Mouse (Mus musculus): ENCODE results near the gene Gm6377. TPM values are rescaled to one million over a fixed set of nuclear protein-coding genes. Genes with fewer than 3 reads are reported as not detected.

Gene Gm6377
- not detected for total RNA-seq (2022)

DNA sequence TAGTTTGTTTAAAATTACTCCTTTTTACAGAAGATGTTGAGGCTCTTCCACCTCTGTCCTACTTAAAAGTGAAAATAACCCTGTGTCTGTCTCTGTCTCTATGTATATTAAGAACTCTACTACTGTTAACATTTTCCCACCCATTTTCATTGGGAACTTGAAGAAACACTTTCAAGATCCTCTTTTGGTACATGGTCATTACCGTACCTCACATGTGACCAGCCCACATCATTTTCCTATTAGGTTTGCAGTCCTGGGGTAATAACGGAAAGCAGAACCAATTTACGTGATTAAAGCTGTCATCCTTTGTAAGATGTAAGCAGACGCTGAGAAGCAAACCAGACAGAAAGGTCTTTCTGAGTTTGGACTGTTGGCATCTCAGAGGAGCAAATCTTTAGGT lies at the start of gene Gm6377:
Gene Gm6377, plus strand, starts transcription at position 289 of the 400 bp plus-strand sequence.
- no peak for DNase-seq (ENCODE audit: low spot score in 2 of 2)

DNA sequence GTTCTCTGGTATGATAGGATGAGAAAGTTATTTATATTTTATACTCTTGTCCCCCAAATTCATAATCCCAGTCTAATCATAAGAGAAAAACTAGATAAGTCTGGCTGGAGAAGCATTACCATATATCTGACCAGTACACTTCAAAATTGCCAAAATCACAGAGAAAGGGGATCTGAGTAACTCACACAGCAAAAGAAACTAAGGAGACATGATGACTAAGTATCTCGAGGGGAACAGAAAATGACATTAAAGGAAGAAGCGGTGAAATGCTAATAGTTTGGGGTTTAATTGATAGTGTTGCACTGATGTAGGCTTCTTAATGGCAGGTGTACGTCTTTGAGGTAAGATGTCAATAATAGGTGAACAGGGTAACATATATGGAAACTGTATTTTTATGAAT lies 49.4 kb upstream of the Gm6377 start:
- no peak for DNase-seq (ENCODE audit: low spot score in 2 of 2)

DNA sequence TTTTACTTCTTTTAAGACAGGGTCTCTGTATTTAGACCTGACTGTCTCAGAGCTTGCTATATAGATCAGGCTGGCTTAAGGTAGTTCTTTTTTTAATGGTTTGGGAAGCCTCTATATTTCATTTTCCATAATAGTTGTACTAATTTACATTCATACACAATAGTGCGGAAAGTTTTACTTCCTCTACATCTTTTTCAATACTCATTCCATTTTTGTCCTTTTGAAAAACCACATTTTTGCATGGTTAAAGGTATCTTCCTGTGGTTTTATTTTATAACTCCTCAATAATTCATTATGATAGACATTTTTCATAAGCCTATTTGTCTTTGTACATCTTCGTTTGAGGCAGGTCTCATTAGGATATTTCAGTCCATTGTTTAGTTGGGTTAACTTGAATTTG lies 45.3 kb upstream of the Gm6377 start:
- no peak for DNase-seq (ENCODE audit: low spot score in 2 of 2)

DNA sequence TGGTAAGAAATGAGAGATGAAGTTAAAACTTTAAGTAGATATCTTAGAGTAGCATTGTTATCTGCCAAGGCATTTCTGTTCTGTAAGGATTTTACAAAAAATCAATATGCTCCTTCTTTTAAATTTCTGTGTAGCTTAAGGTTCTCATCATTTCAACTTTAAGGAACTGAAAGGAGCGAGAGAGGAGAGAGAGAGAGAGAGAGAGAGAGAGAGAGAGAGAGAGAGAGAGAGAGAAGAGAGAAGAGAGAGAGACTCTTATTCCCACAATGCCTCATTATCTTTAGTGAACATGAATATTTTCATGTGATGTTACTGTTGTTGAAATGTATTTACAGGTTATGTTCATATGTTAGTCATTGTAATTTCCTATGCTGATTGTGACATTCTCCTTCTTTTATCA lies 36.2 kb upstream of the Gm6377 start:
- DNase-seq (ENCODE audit: low spot score in 2 of 2): no peak

DNA sequence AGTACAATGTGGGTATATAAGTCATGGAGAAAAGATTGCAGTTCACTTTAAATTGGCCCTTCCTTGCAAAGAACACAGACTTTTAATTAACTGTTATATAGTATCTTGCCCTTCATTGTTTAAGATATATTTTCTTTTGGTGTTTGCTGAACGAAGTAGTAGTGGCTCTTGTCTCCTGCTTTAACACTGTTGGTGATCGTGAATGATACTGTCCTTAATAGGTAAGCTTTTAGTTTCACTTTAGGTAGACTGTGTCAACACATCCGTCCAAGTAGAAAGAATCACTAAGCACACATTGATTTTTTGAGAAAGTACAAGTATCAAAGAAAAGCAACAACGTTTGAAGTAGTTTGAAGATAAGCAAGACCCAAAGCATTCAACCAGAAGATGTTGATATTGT lies 35.7 kb upstream of the Gm6377 start:
- DNase-seq (ENCODE audit: low spot score in 2 of 2): no peak

DNA sequence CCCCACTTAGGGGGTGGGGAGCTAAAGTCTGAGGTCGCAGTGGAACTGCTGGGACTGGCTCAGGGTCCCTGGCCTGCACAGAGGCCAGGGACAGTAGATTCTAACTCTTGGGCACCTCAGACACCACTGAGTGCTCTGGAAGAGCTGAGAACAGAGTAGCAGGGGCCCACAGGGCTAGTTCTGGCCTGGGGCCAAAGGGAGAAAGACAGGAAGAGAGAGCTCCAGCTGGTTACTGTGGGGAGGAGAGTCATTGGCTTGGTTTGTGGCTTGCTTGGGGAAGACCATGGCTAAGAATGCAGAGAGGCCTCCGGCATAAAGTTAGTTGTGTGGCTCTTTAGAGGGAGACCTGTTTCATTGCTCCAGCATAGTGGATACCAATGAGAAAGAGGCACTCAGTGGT lies 21.5 kb upstream of the Gm6377 start:
- DNase-seq (ENCODE audit: low spot score in 2 of 2): no peak

DNA sequence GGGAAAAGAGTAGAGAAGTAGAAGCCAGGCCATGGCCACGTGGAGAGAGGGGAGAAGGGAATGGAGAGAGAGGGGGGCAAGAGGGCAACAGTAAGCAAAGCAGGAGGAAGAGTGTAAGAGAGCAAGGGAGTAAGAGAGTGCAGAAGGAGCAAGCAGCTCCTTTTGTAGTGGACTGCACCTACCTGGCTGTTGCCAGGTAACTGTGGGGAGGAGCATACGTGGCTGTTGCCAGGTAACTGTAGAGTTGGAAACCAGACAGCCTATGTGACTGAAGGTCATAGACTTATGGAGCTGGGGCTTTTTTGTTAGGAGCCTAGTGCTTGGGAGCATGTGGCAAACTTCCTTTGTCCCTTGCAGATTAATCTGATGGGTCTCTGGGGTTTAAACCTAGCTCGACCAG lies 21.1 kb upstream of the Gm6377 start:
- DNase-seq (ENCODE audit: low spot score in 2 of 2): no peak

DNA sequence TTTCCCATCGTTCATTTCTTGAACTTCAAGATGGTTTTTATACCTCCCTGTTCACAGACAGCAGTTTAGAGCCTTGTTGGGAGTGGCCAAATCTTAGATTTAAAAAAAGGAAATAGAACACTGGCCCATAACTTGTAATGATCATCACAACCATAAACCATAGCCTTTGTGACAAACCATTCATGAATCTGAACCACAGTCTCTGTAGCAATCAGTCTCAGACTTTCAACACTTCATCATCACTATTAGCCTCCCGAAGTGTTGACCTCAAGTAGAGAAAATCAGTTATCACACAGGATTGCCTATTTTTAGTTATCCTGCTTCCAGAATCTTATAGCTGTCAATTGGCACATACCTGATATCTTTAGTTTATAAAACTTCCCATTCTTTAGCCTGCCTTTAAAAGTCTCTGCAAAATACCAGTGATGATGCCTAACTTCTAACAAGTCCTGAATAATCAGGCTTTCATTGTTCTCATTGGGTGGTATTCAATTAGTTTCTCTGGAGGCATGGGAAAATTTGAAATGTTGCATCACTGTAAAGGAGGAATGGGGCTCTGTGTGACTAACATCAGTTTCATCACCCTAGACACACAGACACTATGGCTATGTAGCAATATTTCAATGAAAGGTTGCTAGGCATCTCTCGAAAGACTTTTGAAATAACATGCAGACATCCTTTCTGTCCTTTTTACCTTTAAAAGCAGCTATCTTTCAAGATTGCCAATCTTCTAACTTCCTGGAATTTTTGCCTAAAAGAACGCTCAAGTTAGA lies 11.7 kb upstream of the Gm6377 start:
- no peak for DNase-seq (ENCODE audit: low spot score in 2 of 2)

DNA sequence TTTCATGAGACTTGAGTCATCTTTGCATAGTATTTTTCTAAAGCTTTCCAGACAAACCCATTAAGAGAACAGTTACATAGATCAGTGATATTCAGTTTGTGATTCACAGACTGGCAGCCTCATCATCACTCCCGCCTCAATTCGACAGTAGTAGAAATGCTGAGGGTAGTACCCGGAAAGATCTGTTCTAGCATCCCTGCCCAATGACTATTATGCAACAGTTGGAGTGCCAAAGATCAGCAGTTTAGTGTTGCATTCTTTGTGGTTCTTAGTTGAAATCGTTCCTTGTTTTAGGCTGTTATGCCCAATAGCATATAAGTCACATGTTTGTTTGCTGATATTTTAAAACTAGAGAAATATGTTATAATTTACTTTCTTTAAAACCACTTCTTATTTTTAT lies 6.9 kb upstream of the Gm6377 start:
- no peak for DNase-seq (ENCODE audit: low spot score in 2 of 2)

DNA sequence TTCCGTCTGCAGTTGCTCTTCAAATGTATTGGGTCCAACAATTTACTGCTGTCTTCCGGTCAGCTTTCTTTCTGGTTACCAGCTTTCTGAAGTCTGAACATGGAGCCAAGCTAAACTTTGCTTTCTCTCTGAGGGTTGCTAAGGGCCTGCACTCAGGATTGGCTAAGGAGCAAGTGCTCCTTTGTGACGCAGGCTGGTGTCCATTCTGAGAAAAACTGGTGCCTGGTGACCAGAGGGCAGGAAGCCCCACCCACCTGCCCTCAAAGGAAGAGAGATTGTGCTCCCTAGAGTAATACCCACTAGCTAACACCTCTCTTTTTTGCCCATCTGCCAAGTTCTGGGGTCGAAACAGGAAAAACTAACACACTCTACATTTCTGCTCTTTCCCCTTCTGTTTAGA lies 5.6 kb upstream of the Gm6377 start:
- DNase-seq (ENCODE audit: low spot score in 2 of 2): no peak

DNA sequence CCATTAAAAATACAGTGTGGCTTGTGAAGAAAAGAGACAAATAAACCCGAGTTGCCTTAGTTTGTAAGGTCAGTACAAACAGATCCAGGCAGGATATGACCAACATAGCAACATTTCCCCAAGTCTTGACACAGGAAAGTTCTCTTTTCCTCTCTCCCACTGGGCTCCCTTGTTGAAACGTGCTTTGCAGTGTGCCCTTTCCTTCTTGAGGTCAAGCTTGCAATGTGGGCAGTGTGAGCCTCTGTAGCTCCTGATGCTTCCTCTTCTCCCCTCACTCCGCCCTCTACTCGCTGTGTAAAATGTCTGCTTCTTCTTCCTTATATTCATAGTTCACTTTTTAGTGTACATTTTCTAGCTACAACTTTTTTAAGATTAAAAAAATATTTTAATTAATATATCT lies 5.1 kb upstream of the Gm6377 start:
- DNase-seq (ENCODE audit: low spot score in 2 of 2): no peak

DNA sequence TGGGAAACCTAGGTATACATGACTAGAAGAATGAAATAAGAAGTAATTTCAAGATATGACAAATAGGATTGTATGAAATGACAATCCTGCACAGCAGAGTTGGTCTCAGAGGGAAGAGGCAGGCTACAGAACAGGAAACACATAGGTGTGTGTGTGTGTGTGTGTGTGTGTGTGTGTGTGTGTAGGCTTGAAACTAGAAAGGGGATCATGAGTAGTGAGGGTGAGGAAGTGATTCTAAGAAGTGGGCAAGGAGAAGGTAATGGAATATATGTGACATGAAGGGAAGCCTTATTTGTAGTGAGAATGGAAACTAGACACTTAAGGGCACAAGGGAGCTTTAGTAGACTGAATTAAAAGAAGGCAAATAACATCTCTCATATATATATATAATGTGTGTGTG lies 11.3 kb downstream of the Gm6377 start:
- no peak for DNase-seq (ENCODE audit: low spot score in 2 of 2)

DNA sequence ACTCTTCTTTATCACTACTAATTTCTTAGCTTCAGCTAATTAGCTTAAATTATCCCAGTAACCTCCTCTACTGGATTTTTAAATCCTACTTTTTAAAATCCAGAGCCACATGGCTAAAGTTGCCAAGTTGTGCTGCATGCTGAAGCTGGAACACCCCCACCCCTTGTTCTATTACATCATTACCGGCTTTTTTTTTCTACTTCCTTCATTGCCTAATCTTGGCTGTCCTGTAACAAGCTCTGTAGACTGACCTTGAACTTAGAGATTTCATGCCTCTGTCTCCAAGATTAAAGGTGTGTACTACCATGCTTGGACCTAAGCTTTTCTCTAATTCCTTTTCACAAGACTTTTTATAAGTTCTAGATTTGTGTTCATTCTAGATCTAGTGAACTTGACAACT lies 32.2 kb downstream of the Gm6377 start:
- DNase-seq (ENCODE audit: low spot score in 2 of 2): no peak

DNA sequence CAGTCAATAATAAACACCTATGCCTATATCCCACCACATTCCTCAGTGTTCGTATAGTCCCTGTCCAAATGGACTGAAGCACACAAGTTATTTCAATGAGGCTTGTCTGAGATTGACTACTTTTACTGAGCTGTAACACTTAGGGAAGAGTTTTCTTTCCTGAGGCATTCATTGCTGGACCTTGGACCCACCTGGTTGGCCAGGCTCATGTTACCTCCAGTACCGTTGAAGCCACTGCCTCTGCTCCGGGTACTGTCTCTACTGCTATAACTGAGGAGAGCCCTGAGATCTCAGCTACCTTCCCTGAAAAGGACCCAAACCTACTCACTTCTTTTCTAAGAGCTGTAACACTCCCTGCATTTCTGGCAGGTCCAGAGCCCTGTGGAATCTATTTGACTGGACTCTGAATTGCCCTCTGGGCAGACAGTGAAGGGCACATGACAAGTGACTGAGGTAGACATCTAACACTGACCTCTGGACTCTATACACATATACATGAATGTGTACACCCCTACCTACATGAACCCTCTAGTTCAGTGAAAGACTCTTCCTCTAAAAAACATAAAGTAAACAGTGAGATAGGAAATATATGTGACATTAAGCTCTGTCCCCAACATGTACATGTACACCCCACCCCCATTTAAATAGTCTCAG lies 39.0 kb downstream of the Gm6377 start:
- DNase-seq (ENCODE audit: low spot score in 2 of 2): no peak

DNA sequence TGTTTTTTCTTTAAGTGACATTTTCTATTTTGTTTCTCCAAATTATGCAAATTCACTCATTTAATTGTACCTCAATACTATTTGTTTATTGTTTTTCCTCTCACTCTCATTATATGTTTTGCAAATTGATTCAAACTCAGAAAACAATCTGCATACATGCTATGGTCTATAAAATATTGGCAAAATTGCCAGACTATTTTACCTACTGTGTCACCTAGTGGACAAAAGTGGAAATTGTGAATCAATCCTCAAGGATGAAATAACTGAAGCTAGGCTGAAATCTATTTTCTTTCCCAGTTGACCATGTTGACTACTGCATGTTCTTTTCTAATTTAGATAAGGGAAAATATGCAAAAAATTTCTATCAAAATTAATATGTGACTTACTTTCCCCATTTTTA lies 41.6 kb downstream of the Gm6377 start:
- DNase-seq (ENCODE audit: low spot score in 2 of 2): no peak

Other genes starting within 250 kb of the Gm6377 start
- gene Hmgn5, start 183.4 kb upstream of the Gm6377 start, total RNA-seq (2022): 10 to 100 TPM in 1 of 4 experiments, 1 to 10 TPM in 3; 8.4 to 10.0 (median 9.1) TPM
- 100 to 1,000 TPM in 2 of 4 experiments, 10 to 100 TPM in 2; 86.0 to 102 (median 95.1) TPM for gene Sh3bgrl, start 101.4 kb upstream of the Gm6377 start, total RNA-seq (2022)

Measured in layer of hippocampus, adult 8-10 months (tissue).